Mouse (Mus musculus) hindlimb bud, embryonic 11.5 days (tissue): ENCODE measurements around the gene Lpcat1.
A peak's percentile ranks its signal among the peaks of the same experiment; 100 is the strongest.

Experiments
- DNase-seq: peaks from one replicate; pipeline ENCODE4 v3.0.0-alpha.2; 2012; ENCODE audit warnings: low read depth, low spot score; ENCODE audit errors: extremely low spot score

Lpcat1 gene

DNA sequence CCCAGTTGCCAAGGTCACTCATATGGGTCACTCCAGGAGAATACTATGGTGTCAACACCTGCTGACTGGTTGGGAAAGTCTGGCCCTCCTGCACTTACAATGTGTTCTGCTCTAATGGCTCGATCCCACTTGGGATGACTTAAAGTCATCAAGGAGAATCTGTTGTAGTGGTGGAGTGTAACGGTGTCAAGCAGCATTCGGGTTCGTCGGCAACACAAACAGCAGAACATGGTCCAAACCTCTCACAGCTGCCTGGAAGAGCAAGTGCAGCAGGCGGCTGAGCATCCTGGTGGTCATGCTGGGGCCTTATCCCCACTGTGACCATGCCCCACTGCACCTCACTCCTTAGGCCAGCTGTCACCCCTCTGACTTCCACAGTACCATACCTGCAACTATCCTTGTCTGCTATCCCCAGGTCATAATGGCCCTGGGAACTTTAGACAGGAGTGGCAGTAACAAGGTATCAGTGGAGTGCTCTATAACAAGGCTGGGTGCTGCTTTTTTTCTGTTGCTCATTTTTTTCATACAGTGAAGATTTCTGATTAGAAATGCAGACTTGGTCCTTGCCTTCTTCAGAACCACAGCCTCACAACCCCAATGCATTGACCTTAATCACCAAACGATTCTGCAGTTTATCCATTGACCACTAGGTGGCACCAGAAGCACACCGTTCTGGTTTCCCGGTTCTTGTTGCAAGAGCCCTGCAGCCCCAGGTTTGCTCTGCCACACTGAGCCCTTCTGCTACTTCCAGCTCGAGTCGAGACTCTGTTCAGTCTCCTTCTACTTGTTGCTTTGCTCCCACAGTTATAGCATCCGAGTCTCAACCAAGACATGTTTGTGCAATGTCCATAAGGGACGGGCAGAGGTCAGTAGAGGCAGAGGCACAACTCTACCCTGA, 46.0 kb downstream of the Lpcat1 start:
- peak; percentile 75 for DNase-seq

DNA sequence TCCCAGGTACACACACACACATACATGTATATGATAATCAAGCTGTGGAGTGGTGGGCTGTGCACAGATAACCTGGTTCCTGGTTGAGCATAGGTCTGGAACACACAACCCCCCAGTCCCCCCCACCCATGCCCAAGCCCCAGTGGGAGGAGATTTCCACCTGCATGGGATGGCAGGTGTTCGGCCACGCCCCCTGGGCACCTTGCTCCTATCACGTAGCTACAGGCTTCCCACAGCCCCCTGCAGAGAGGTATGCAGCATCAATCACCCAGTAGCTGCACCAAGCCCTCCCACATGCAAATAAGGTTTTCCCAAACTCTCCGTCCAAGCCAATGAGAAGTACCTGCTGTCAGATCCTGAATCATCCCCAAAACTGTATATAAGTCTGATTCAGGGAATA, 49.9 kb downstream of the Lpcat1 start:
- DNase-seq, result no peak

DNA sequence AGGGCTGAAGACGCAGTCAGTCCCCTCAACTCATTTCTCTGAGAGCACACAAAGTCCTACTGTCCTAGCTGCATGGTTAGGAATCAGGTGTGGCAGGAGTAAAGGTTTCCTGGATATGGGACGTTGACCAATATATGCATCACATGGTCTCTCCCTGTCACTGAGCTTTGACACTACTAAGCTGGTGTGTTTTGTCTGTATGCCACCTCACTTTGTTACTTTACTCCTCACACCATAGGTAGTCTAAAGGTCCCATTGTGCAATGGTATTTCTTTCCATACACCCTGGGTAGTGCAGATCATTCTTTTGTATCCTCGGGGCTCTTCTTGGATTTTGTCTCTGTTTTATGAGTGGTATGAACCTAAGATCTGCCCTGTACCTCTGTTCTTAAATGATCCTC, 66.7 kb downstream of the Lpcat1 start:
- DNase-seq, result no peak

- no peak for DNase-seq
These were observed 68.3 kb downstream of the Lpcat1 start for GRCm38 (mm10) chr13:73535287-73535686.

GRCm38 (mm10) chr13:73536403-73536821, 69.4 kb downstream of the Lpcat1 start, which contains the start of gene Slc6a3:
Slc6a3 (plus strand) TSS chr13:73536747.
- no peak for DNase-seq

- no peak for DNase-seq
These were observed 69.8 kb downstream of the Lpcat1 start for GRCm38 (mm10) chr13:73536824-73537223.

- no peak for DNase-seq
These were observed 97.2 kb downstream of the Lpcat1 start for GRCm38 (mm10) chr13:73564201-73564600.
